Mouse (Mus musculus) kidney, postnatal 10 days (tissue): ENCODE measurements at regions not wholly inside any gene's neighbourhood (a gene's known extent, or its start where the extent isn't known, plus 50 kb on each side); places are given as distances from the start of the nearest gene placed in this dataset.

ENCODE experiments used
- DNase-seq: peaks from one replicate; pipeline ENCODE4 v3.0.0; 2021; ENCODE audit warnings: mixed read lengths

DNA sequence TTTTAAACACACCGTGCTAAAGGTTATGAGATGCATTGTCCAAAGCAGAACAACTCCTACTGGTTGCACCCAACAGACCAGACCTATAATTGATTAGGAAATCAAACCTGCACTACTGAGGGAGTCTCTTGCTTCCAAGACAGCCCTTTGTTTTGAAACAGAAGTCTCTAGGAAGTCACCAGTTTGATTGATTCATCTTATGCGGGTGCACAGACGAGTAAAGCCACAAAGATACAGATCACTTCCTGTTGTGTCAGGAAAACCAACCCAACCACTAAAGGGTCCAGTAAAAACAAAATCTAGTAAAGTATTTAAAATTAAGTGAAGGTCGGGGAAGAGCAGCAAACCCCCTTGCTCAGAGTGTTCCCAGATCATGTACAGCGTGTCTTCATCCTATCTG, 58.3 kb upstream of the N6amt1 start:
- no peak for DNase-seq

DNA sequence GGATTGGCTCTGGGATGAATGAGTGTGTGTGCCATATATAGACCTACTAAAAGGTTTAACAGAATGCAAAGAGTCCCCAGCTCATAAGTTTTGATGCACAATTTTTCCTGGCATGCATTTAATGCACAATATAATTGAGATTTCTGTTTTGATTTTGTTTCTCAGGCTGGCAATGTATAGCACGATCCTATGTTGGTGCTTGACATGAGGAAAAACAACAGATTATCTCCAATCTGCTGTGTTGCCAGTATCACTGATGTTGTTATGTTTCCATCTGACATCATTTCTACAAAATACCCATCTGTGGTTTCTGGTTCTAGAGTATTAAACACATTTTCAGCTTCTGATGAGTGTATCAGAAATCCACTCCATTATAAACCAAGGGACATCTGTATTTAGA, 61.2 kb upstream of the N6amt1 start:
- DNase-seq, result no peak

DNA sequence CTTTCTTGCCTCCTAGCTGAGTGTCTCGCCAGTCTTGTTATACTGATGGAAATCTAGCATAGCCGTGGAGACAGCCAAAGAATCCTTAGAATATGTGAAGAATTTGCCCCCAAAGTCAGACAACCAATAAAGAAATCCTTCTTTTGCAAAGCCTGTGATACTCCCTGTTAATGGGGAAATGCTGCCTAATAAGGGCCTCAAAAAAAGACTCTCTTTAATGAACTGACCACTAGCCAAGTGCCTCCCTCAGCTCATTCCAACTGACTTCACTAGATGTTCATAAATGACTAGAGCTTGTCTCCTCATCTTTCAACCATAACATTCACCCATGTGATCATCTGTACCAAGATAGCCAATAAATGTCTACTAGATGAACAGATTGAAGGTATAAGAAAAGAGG, 62.3 kb upstream of the N6amt1 start:
- no peak for DNase-seq

DNA sequence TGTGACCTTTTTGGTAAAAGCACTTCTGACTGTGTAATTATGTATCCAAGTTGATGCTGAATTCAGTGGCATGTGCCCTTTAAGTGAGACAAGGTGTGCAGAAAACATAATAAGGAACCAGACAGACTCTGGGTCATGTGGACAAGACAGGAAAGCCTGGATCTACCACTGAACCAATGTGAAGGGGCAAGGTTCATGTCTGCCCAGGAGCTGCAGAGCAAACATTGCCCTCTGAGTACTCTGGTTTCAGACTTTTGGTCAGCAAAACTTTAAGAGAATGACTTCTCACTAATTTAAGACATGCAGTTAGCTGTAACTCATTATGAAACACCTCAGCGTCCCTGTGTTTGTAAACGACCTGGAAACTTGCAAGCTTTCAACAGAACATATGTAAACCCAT, 68.3 kb upstream of the N6amt1 start:
- peak; percentile 25 for DNase-seq

DNA sequence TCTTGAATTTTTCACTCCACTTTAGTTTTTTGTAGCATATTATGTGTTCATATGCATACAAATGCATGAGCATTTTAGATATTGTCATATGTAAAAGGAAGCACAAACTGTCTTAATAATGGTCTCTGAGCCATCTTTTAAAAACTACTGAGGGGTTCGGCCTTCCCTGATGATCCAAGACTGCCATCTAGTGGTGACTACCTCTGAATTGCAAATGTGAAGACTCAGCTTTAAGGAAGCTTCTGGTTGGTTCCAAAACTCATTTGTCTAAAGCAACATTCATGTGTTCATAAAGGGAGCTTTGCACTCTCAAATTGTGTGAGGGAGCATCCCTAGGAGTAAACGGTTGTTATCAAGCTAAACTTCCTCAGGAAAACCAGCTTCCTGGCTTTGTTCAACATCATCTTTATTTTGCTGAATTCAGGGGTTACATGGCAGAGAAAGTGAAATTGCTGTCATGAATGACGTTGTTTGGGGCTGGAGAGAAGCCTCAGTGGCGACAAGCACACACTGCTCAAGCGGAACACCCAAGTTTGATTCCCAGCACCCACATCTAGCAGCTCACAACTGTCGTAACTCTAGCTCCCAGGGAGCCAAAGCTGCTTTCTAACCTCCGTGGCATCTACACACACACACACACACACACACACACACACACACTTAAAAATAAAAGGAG, 69.0 kb upstream of the N6amt1 start:
- DNase-seq, result no peak

- DNase-seq, result no peak
Observed at GRCm38 (mm10) chr16:87278518-87278917, 75.5 kb upstream of the N6amt1 start.

GRCm38 (mm10) chr16:87272363-87272762, 81.6 kb upstream of the N6amt1 start:
- DNase-seq, result no peak

GRCm38 (mm10) chr16:87267954-87268804, 85.8 kb upstream of the N6amt1 start:
- no peak for DNase-seq

- DNase-seq, result no peak
Observed at GRCm38 (mm10) chr16:87267517-87267916, 86.5 kb upstream of the N6amt1 start.

DNA sequence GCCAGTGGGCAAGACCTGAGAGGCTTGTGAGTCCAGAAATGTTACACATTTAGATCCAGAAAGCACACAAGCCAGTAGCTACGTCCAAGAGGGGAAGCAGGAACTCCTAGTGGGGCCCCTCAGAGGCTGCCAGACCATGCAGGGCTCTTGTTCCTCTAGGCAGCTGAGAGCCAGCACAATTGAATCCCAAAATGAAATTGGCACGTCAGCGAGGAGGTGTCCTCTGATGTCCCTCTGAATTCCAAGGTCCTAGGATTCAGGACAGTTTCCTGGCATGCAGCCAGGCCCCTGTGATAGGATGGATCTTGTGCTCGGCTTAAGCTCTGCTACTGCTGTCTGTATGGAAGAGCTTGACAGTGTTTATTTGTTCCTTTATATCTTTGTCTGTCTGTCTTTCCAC, 90.4 kb upstream of the N6amt1 start:
- DNase-seq, result peak; percentile 69

DNA sequence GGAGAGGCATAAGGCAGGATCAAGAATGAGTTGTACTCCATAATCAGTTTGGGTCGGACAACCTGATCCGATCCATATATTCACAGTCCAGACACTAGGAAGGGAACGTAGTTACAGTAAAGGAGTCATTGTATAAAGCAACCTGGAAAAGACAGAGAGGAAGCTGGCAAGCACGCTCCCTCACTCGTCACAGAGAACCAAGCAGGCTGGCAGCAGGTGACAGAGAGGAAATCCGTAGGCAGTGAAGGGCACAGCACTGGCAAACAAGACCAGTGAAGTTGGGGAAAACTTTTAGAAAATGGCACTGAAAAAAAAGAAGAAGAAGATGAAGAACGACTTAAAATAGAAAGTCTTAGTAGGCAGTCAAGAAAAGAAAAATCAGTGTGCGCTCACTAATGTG, 90.9 kb upstream of the N6amt1 start:
- DNase-seq, result no peak

- DNase-seq, result no peak
Observed at GRCm38 (mm10) chr16:87262497-87262896, 91.5 kb upstream of the N6amt1 start.

GRCm38 (mm10) chr16:87261527-87261926, 92.5 kb upstream of the N6amt1 start:
- DNase-seq, result peak; percentile 69

- DNase-seq, result no peak
Observed at GRCm38 (mm10) chr16:87254736-87255135, 99.2 kb upstream of the N6amt1 start.

DNA sequence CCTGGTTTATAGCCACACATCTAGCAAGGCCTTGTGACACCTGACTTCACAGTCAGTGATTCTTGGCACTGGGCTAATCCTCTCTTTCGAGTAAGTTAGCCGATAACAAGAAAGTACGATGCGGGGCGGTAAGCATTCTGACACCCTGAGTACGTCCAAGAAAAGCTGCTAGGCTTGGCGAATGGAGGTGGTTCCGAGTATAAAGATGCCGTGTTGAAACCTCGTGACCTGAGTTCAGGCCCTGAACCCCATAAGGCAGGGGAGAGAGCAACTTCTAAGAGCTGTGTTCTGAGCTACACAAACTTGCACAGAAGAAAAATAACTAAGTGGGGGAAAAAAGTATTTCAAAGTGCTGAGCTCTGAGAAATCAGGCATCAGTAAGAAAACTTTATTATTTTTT, 103.5 kb upstream of the N6amt1 start:
- DNase-seq, result no peak

- peak; percentile 58 for DNase-seq
Observed at GRCm38 (mm10) chr16:87249903-87250302, 104.1 kb upstream of the N6amt1 start.

GRCm38 (mm10) chr16:87248501-87249030, 105.4 kb upstream of the N6amt1 start:
- DNase-seq, result peak; percentile 80

- DNase-seq, result peak; percentile 85
Observed at GRCm38 (mm10) chr16:87245933-87246791, 107.8 kb upstream of the N6amt1 start.

DNA sequence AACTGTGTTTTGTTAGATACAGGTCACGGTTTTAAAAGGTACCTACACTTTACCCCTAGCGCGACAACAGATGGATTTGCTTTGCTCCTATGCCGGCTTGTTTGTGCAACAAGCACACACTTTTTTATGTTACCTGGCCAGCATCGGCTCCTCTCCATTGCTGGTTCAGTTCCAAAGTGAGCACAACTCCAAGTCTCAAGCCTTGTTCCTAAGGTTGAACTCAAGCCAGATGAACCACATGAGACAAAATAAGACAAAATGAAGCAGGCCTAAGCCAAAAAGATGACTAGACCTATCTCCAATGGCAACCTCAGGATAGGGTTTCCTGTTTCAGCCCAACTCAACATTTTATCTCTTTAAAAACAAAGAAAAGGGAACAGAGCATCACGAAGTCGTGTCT, 108.5 kb upstream of the N6amt1 start:
- no peak for DNase-seq

DNA sequence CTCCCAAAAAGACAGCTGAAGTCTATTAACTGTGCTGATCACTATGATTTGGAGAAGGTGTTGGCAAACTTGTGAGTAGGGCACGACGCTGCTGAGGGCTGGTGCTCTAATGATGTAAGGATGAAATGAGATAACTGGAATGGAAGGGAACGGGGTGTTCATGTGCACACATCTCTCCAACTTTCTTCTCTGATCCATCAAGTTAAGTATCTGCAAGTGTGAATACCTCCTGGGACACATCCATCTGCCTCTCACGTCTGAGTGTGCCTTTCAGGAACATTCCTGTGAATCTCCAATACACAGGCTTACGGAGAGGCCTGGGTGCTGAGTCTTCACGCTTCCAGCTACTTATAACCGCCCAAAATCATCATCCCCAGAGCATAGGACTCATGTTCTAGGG, 112.0 kb upstream of the N6amt1 start:
- DNase-seq, result no peak

DNA sequence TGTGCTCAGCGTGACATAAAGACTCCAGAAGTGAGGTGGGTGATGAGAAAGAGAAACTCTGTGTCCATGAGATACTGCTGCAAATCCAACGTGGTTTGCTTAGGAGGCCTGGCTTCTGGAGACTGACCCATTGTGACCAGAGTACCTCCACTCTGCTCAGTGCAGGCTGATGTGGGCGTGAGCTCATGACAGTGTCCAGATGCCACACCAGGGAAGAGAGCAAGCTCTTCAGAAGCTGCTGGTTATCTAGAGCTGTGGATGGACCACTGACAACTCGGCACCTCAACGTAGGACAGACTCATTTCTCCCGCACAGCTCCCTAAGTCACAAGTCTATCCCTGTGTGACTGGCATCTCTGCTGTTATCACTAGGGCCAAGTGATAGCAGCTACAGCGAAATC, 114.9 kb upstream of the N6amt1 start:
- no peak for DNase-seq

- DNase-seq, result no peak
Observed at GRCm38 (mm10) chr16:87234199-87234598, 119.8 kb upstream of the N6amt1 start.

GRCm38 (mm10) chr16:87225595-87225994, 128.4 kb upstream of the N6amt1 start:
- DNase-seq, result no peak
